Mouse (Mus musculus) hindbrain, embryonic 15.5 days (tissue): ENCODE results near the gene Frmd5. TPM values are rescaled to one million over a fixed set of nuclear protein-coding genes. Genes with fewer than 3 reads are reported as not detected.

Source experiments
- ATAC-seq: fragments of 200-750 bp; cut with Nextera tagmentation; 2 replicates; pipeline ENCODE4 v1.8.0; 2017; ENCODE audit warnings: low read depth, moderate number of reproducible peaks, moderate TSS enrichment; ENCODE audit not compliant: low FRiP score
- H3K27ac ChIP-seq: fragments of 300-500 bp; sonication (generic); replicated peaks from 2 replicates; pipeline ENCODE4 v1.5.1; 2015; ENCODE audit warnings: mild to moderate bottlenecking, inconsistent platforms
- H3K27me3 ChIP-seq: fragments of 300-500 bp; sonication (generic); 2 replicates; pipeline ENCODE4 v1.6.1; 2015; ENCODE audit warnings: control low read depth, inconsistent platforms
- H3K36me3 ChIP-seq: fragments of 300-500 bp; sonication (generic); 2 replicates; pipeline ENCODE4 v1.6.1; 2015; ENCODE audit warnings: control low read depth, inconsistent platforms
- H3K4me1 ChIP-seq: fragments of 300-500 bp; sonication (generic); replicated peaks from 2 replicates; pipeline ENCODE4 v1.6.1; 2015; ENCODE audit warnings: control low read depth, inconsistent platforms
- H3K4me2 ChIP-seq: fragments of 300-500 bp; sonication (generic); 2 replicates; pipeline ENCODE4 v1.6.1; 2015; ENCODE audit warnings: moderate library complexity, mild to moderate bottlenecking, inconsistent platforms
- H3K4me3 ChIP-seq: fragments of 300-500 bp; sonication (generic); 2 replicates; pipeline ENCODE4 v1.5.1; 2015; ENCODE audit warnings: mild to moderate bottlenecking, inconsistent platforms
- H3K9ac ChIP-seq: fragments of 300-500 bp; sonication (generic); 2 replicates; pipeline ENCODE4 v1.6.1; 2015; ENCODE audit warnings: inconsistent platforms
- H3K9me3 ChIP-seq: fragments of 300-500 bp; sonication (generic); 2 replicates; pipeline ENCODE4 v1.6.1; 2016; ENCODE audit warnings: control low read depth, inconsistent platforms
- WGBS: fragments of 180-500 bp; shearing (Covaris S2); methylation state at CpG from one replicate; pipeline ENCODE4 v1.1.7; 2015; 5-methylcytosine and 5-hydroxymethylcytosine counted together
- polyA plus RNA-seq: library from polyadenylated mRNA; unstranded; fragments of >200 nt; fragmentation: Nextera tagmentation; extraction: Ambion mirVana; gene quantifications from 2 replicates; pipeline ENCODE4 v1.2.1, GENCODE M21; 2015

Frmd5 gene
- polyA plus RNA-seq, 1 experiment from 2014 or later = 31.0 TPM

DNA sequence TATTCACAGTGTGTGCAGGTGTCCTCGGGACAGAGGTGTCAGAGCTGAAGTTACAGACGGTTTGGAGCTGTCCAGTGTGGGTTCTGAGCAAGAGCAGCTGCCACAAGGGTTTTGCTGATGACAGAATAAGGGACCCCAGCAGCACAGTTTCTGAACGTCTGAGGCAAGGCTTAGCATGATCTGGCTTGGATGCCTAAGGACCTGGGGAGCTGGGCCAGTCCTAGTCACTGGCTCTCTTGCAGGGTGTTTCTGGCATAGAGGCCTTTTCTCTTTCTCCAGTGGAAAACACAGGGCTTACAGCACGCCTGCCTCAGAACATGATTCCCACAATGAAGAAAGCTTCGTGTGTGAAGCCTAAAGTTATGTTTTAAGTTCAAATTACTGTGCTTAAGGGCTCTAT, 222.2 kb downstream of the Frmd5 start:
- Histone ChIP-seq H3K4me2 (no peak overlapping the region), H3K4me3 (no peak overlapping the region), H3K27ac (no peak overlapping the region), H3K27me3 (no peaks in the 10 kb centered on the region), H3K9ac (no peak overlapping the region), H3K36me3 (no peaks in the 10 kb centered on the region), H3K9me3 (no peaks in the 10 kb centered on the region), H3K4me1 (peaks cover 30% of the 10 kb centered on the region)
- WGBS = 81% methylated on average over 5 of the region's 5 CpGs
- ATAC-seq = no peak

DNA sequence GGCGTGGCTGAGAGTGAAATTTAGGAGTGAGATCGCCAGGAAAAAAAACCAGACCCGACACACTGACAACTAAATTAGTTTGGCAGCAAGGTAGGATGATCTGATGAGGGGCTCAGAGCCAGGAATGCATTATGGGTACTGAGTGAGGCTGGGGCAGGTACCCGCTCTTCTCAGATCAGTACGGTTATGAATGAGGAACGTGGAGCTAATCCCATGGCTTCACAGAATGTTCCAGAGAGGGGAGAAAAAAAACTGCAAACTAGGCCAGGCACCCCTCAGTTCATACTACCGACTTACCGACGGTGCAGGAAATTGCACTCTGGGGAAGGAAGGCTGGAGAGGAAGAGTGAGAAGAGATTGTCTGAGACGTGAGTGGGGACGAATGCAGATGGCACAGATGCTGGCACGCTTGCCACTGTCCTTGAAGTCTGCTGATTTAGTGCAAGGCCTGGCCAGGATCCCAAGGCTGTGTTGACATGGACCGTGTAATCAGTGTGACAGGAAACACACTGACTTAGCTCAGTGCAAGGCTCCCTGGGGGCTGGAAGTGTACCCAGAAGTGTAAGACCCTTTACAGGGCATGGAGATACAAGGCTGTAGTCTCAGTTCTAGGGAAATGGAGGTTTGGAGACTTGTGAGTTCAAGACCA, 223.3 kb downstream of the Frmd5 start:
- Histone ChIP-seq H3K9ac (no peak overlapping the region), H3K27ac (peak overlapping the region; percentile 23), H3K36me3 (no peaks in the 10 kb centered on the region), H3K9me3 (no peaks in the 10 kb centered on the region), H3K4me2 (no peak overlapping the region), H3K27me3 (no peaks in the 10 kb centered on the region), H3K4me3 (no peak overlapping the region), H3K4me1 (peaks cover 23% of the 10 kb centered on the region)
- ATAC-seq = peak; percentile 62; the same call in 1 of the 2 replicates
- WGBS = 43% methylated on average over 13 of the region's 13 CpGs

- Histone ChIP-seq H3K4me2 (no peak overlapping the region), H3K36me3 (no peaks in the 10 kb centered on the region), H3K4me3 (no peak overlapping the region), H3K27me3 (no peaks in the 10 kb centered on the region), H3K27ac (peak overlapping the region; percentile 23), H3K4me1 (peaks cover 16% of the 10 kb centered on the region), H3K9ac (no peak overlapping the region), H3K9me3 (no peaks in the 10 kb centered on the region)
- ATAC-seq = no peak
- WGBS = 54% methylated on average over 13 of the region's 13 CpGs
Measured at GRCm38 (mm10) chr2:121582809-121583376, 224.0 kb downstream of the Frmd5 start.

DNA sequence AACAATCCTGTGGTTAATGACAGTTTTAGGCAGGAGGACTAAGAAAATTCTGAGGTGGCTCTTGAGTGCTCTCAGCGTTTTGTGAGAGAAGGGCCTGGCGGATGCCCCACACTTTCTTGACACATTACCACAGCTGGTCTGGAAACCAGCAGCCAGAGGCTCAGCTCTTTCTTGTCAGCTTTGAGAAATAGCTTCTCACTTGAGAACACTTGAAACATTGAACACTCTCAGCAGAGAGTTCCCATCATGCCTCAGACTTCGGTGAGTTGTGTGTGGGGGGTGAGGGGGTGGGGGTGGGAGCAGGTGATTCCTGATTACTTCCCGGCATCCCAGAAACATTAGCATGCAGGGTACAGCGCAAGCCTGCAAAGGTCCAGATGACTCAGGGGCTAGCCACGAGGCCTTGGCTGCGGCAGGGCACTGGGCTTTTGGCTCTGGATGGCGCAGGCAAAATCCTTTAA, 231.1 kb downstream of the Frmd5 start:
- H3K9me3 ChIP-seq = no peaks in the 10 kb centered on the region
- 58% methylated on average over 8 of the region's 8 CpGs for WGBS
- peaks cover 13% of the 10 kb centered on the region for H3K36me3 ChIP-seq
- H3K9ac ChIP-seq = no peak overlapping the region
- H3K4me2 ChIP-seq = no peak overlapping the region
- peaks cover 7% of the 10 kb centered on the region; the same call in 1 of the 2 replicates for H3K4me1 ChIP-seq
- no peak overlapping the region for H3K27ac ChIP-seq
- H3K4me3 ChIP-seq = no peak overlapping the region
- H3K27me3 ChIP-seq = no peaks in the 10 kb centered on the region
- ATAC-seq = no peak

GRCm38 (mm10) chr2:121574066-121574630, 232.7 kb downstream of the Frmd5 start:
- H3K9ac ChIP-seq = no peak overlapping the region

DNA sequence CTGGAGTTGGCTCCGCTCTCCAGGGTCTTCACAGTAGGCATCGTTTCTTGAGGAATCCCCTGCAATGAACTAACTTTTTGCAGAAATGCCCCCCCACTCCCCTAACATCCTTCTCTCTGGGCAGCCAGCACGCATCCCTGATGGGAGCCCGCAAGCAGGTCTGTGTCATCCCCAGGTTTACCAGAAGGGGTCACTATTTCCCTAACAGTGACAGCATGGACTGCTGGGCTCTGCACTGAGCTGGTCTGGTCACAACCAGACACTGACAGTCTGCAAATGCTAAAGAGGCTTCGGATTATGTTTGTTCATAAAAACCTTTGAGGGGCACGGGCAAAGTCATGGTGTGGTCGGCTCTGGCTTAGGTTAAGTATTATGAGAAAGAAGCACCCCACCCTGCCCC, 235.1 kb downstream of the Frmd5 start:
- Histone ChIP-seq H3K4me3 (no peak overlapping the region), H3K9ac (no peak overlapping the region), H3K27ac (0 out of 2 replicates have a peak overlapping the region, but pooled peaks have one; percentile 42), H3K4me1 (peaks cover 7% of the 10 kb centered on the region; the same call in 1 of the 2 replicates), H3K4me2 (no peak overlapping the region), H3K36me3 (peaks cover 19% of the 10 kb centered on the region), H3K27me3 (no peaks in the 10 kb centered on the region), H3K9me3 (no peaks in the 10 kb centered on the region)
- 20% methylated on average over 7 of the region's 7 CpGs for WGBS
- peak; percentile 84 for ATAC-seq

More at GRCm38 (mm10) chr2:121574066-121574630, 232.7 kb downstream of the Frmd5 start:
- 75% methylated on average over 9 of the region's 9 CpGs for WGBS
- Histone ChIP-seq H3K27ac (no peak overlapping the region), H3K9me3 (no peaks in the 10 kb centered on the region), H3K36me3 (peaks cover 15% of the 10 kb centered on the region), H3K4me2 (no peak overlapping the region), H3K4me1 (peaks cover 7% of the 10 kb centered on the region; the same call in 1 of the 2 replicates), H3K27me3 (no peaks in the 10 kb centered on the region), H3K4me3 (no peak overlapping the region)
- no peak for ATAC-seq

DNA sequence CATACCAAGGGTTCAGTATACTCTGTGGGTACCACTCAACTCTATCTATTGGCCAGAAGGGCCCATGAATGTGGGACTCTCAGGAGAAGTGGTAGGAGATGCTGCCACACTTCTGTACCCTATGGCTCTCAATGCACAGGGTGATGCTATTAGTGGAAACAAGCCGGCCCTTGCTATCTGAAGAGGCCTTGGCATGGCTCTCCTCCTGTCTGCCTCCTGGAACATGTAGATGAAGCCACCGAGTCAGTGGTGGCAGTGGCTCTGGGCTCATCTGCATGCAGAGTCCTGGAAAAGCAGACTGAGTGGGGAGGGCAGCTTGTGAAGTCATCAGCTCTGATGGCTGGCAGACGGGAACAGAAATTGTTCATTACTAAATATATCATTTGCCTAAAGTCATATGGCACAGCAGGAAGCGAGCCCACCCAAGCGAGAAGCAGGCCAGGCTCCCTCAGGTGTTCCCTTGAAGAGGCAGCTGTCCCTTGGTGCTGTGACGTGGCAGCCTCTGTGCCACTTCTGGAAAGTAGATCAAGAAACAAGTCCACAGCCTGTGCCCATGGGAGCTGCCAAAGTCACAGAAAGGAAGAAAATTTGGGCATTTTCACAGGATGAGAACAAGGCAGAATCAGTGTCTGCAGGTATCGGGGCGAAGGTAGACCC, 235.8 kb downstream of the Frmd5 start:
- peaks cover 7% of the 10 kb centered on the region; the same call in 1 of the 2 replicates for H3K4me1 ChIP-seq
- H3K4me2 ChIP-seq = no peak overlapping the region
- no peak for ATAC-seq
- 83% methylated on average over 8 of the region's 8 CpGs for WGBS
- peaks cover 19% of the 10 kb centered on the region for H3K36me3 ChIP-seq
- no peaks in the 10 kb centered on the region for H3K9me3 ChIP-seq
- H3K27ac ChIP-seq = no peak overlapping the region
- H3K27me3 ChIP-seq = no peaks in the 10 kb centered on the region
- H3K4me3 ChIP-seq = no peak overlapping the region
- no peak overlapping the region for H3K9ac ChIP-seq

DNA sequence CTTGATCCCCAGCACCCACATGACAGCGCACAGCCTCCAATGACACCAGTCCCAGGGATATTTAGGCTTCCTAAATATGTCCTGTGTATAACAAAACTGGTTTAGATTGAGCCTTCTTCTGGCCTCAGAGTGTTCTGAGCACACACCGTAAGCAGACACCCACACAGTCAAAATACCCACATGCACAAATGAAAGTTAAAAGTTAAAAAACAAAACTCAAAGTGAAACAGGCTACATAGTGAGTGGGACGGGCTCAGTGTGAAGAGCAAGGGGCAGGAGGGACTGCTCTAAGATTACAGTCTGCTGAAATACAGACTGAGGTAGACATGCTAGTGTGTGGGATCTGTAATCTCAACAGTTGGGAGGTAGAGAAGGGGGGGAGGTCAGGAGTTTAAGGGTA, 236.8 kb downstream of the Frmd5 start:
- Histone ChIP-seq H3K4me1 (no peaks in the 10 kb centered on the region), H3K9ac (no peak overlapping the region), H3K27ac (no peak overlapping the region), H3K27me3 (no peaks in the 10 kb centered on the region), H3K36me3 (peaks cover 19% of the 10 kb centered on the region), H3K4me3 (no peak overlapping the region), H3K4me2 (no peak overlapping the region), H3K9me3 (no peaks in the 10 kb centered on the region)
- ATAC-seq = no peak
- 94% methylated on average over 3 of the region's 3 CpGs for WGBS

DNA sequence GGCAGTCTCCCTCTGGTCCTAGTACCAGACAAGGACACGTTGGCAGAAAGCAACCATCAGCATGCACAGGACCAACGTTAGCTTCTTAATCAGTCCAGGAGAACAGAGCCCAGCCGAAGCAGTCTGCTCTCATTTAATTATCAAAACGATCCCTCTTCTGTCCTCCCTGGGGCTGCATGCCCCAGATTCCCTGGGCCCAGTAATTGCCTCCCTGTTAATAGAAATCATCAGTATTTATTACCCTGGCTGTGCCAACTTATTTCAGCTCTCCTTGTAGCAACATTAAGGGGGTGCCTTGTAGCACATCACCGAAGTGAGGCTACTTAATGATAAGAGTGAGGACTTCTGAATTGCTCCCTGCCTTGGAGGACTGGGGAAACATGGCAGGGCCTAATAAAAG, 241.0 kb downstream of the Frmd5 start:
- Histone ChIP-seq H3K27ac (no peak overlapping the region), H3K4me1 (no peaks in the 10 kb centered on the region), H3K4me2 (no peak overlapping the region), H3K9ac (no peak overlapping the region), H3K9me3 (no peaks in the 10 kb centered on the region), H3K36me3 (peaks cover 7% of the 10 kb centered on the region), H3K4me3 (no peak overlapping the region), H3K27me3 (no peaks in the 10 kb centered on the region)
- ATAC-seq = peak; percentile 46; the same call in 1 of the 2 replicates
- WGBS = 56% methylated on average over 5 of the region's 5 CpGs

DNA sequence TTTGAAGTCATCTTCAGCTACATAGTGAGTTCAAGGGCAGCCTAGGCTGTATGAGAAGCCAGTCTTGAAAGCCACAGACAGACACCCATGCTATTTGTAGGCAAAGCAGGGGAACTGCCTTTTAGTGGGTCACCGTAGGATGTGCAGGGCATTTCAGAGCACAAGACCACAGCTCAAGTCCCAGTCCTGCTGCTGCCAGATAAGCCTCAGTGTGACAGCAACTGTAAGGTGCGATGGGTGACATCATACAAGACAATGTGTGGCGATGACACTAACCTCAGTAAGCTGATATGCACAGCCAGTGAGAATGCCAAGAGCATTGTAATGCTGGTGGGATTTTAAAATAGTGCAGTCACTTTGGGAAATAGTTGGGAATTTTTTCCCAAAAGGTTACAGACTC, 243.8 kb downstream of the Frmd5 start:
- H3K4me3 ChIP-seq = no peak overlapping the region
- ATAC-seq = no peak
- H3K27me3 ChIP-seq = no peaks in the 10 kb centered on the region
- H3K4me1 ChIP-seq = no peaks in the 10 kb centered on the region
- H3K4me2 ChIP-seq = no peak overlapping the region
- 94% methylated on average over 3 of the region's 3 CpGs for WGBS
- no peaks in the 10 kb centered on the region for H3K9me3 ChIP-seq
- no peak overlapping the region for H3K9ac ChIP-seq
- H3K27ac ChIP-seq = no peak overlapping the region
- peaks cover 4% of the 10 kb centered on the region for H3K36me3 ChIP-seq

GRCm38 (mm10) chr2:121551271-121551670, 255.6 kb downstream of the Frmd5 start:
- no peak overlapping the region for H3K4me2 ChIP-seq
- H3K9me3 ChIP-seq = no peaks in the 10 kb centered on the region
- no peak overlapping the region for H3K9ac ChIP-seq
- peaks cover 31% of the 10 kb centered on the region for H3K36me3 ChIP-seq
- H3K27ac ChIP-seq = no peak overlapping the region
- no peaks in the 10 kb centered on the region for H3K27me3 ChIP-seq
- H3K4me3 ChIP-seq = no peak overlapping the region
- ATAC-seq = no peak
- no peaks in the 10 kb centered on the region for H3K4me1 ChIP-seq
- 82% methylated on average over 8 of the region's 8 CpGs for WGBS

GRCm38 (mm10) chr2:121549630-121550029, 257.3 kb downstream of the Frmd5 start:
- no peak overlapping the region for H3K4me2 ChIP-seq
- H3K27me3 ChIP-seq = no peaks in the 10 kb centered on the region
- WGBS = 95% methylated on average over 6 of the region's 6 CpGs
- H3K9ac ChIP-seq = no peak overlapping the region
- H3K4me3 ChIP-seq = no peak overlapping the region
- no peaks in the 10 kb centered on the region for H3K4me1 ChIP-seq
- no peak for ATAC-seq
- no peaks in the 10 kb centered on the region for H3K9me3 ChIP-seq
- no peak overlapping the region for H3K27ac ChIP-seq
- H3K36me3 ChIP-seq = peaks cover 39% of the 10 kb centered on the region
